Mouse (Mus musculus) limb, embryonic 13.5 days (tissue): ENCODE data around the gene 6030452D12Rik. TPM values are rescaled to one million over a fixed set of nuclear protein-coding genes. Genes with fewer than 3 reads are reported as not detected.

ENCODE experiments used
- ATAC-seq: fragments of 200-750 bp; cut with Nextera tagmentation; 2 replicates; pipeline ENCODE4 v1.8.0; 2017; ENCODE audit warnings: low read depth, moderate number of reproducible peaks, moderate TSS enrichment; ENCODE audit not compliant: low FRiP score
- H3K27ac ChIP-seq: fragments of 300-500 bp; sonication (generic); 2 replicates; pipeline ENCODE4 v1.5.1; 2015; ENCODE audit warnings: inconsistent platforms, mild to moderate bottlenecking, moderate library complexity
- H3K27me3 ChIP-seq: fragments of 300-500 bp; sonication (generic); 2 replicates; pipeline ENCODE4 v1.6.1; 2015; ENCODE audit warnings: mild to moderate bottlenecking, inconsistent platforms
- H3K36me3 ChIP-seq: fragments of 300-500 bp; sonication (generic); 2 replicates; pipeline ENCODE4 v1.6.1; 2015; ENCODE audit warnings: inconsistent platforms, mild to moderate bottlenecking, moderate library complexity
- H3K4me1 ChIP-seq: fragments of 300-500 bp; sonication (generic); 2 replicates; pipeline ENCODE4 v1.6.1; 2015; ENCODE audit warnings: inconsistent platforms
- H3K4me2 ChIP-seq: fragments of 300-500 bp; sonication (generic); replicated peaks from 2 replicates; pipeline ENCODE4 v1.6.1; 2015; ENCODE audit warnings: inconsistent platforms, mild to moderate bottlenecking, moderate library complexity
- H3K4me3 ChIP-seq: fragments of 300-500 bp; sonication (generic); 2 replicates; pipeline ENCODE4 v1.5.1; 2015; ENCODE audit warnings: moderate library complexity, mild to moderate bottlenecking, inconsistent platforms
- H3K9ac ChIP-seq: fragments of 300-500 bp; sonication (generic); 2 replicates; pipeline ENCODE4 v1.6.1; 2015; ENCODE audit warnings: mild to moderate bottlenecking, inconsistent platforms
- H3K9me3 ChIP-seq: fragments of 300-500 bp; sonication (generic); 2 replicates; pipeline ENCODE4 v1.6.1; 2016; ENCODE audit warnings: inconsistent platforms
- WGBS: fragments of 180-500 bp; shearing (Covaris S2); methylation state at CpG from one replicate; pipeline ENCODE4 v1.1.7; 2015; 5-methylcytosine and 5-hydroxymethylcytosine counted together
- polyA plus RNA-seq: library from polyadenylated mRNA; unstranded; fragments of >200 nt; fragmentation: Nextera tagmentation; extraction: Ambion mirVana; gene quantifications from 2 replicates; pipeline ENCODE4 v1.2.1, GENCODE M21; 2015

Gene 6030452D12Rik
- polyA plus RNA-seq, 1 experiment from 2014 or later: not detected

GRCm38 (mm10) chr8:106507761-106508331, 7.5 kb downstream of the 6030452D12Rik start:
- WGBS: under 1% methylated on average over 30 of the region's 30 CpGs
- peak; percentile 35; the same call in 1 of the 2 replicates for ATAC-seq
- Histone ChIP-seq H3K9me3 (no peaks in the 10 kb centered on the region), H3K36me3 (no peaks in the 10 kb centered on the region), H3K9ac (peak overlapping the region; percentile 56; the same call in 1 of the 2 replicates), H3K4me1 (peaks cover 55% of the 10 kb centered on the region), H3K27me3 (peaks cover 8% of the 10 kb centered on the region), H3K4me3 (peak overlapping the region; percentile 38), H3K27ac (peak overlapping the region; percentile 73; the same call in 1 of the 2 replicates), H3K4me2 (peak overlapping the region; percentile 73)

GRCm38 (mm10) chr8:106508456-106508855, 8.1 kb downstream of the 6030452D12Rik start:
- H3K4me1 ChIP-seq: peaks cover 61% of the 10 kb centered on the region

GRCm38 (mm10) chr8:106509079-106509780, 8.9 kb downstream of the 6030452D12Rik start:
- no peak overlapping the region for H3K27ac ChIP-seq
- no peak overlapping the region for H3K4me3 ChIP-seq
- peaks cover 69% of the 10 kb centered on the region for H3K4me1 ChIP-seq

More at GRCm38 (mm10) chr8:106508456-106508855, 8.1 kb downstream of the 6030452D12Rik start:
- Histone ChIP-seq H3K27me3 (peaks cover 8% of the 10 kb centered on the region), H3K9ac (no peak overlapping the region), H3K27ac (peak overlapping the region; percentile 73; the same call in 1 of the 2 replicates), H3K4me2 (peak overlapping the region; percentile 73), H3K36me3 (no peaks in the 10 kb centered on the region), H3K4me3 (peak overlapping the region; percentile 38; the same call in 1 of the 2 replicates), H3K9me3 (no peaks in the 10 kb centered on the region)
- ATAC-seq: no peak
- WGBS: 32% methylated on average over 3 of the region's 3 CpGs

GRCm38 (mm10) chr8:106510365-106510975, 10.1 kb downstream of the 6030452D12Rik start, which contains the start of gene Cdh3:
TSS of gene Cdh3 (plus strand) at chr8:106510891.
- Histone ChIP-seq H3K36me3 (0 out of 2 replicates have a peak, but pooled peaks cover 3% of the 10 kb centered on the region), H3K4me3 (peak within 1 kb of the TSS; percentile 64), H3K9ac (peak within 1 kb of the TSS; percentile 85), H3K27me3 (peaks cover 8% of the 10 kb centered on the region), H3K27ac (peak within 1 kb of the TSS; percentile 96), H3K9me3 (no peaks in the 10 kb centered on the region), H3K4me2 (peak within 1 kb of the TSS; percentile 83), H3K4me1 (peaks cover 75% of the 10 kb centered on the region)
- WGBS: under 1% methylated on average over 34 of the region's 34 CpGs
- peak; percentile 51; the same call in 1 of the 2 replicates for ATAC-seq

More at GRCm38 (mm10) chr8:106509079-106509780, 8.9 kb downstream of the 6030452D12Rik start:
- Histone ChIP-seq H3K36me3 (no peaks in the 10 kb centered on the region), H3K4me2 (no peak overlapping the region), H3K9me3 (no peaks in the 10 kb centered on the region), H3K27me3 (peaks cover 8% of the 10 kb centered on the region), H3K9ac (no peak overlapping the region)
- WGBS: 65% methylated on average over 8 of the region's 8 CpGs
- no peak for ATAC-seq

- peak overlapping the region; percentile 96 for H3K27ac ChIP-seq
- H3K4me1 ChIP-seq: peaks cover 75% of the 10 kb centered on the region
- peak overlapping the region; percentile 85 for H3K9ac ChIP-seq
- 0 out of 2 replicates have a peak, but pooled peaks cover 3% of the 10 kb centered on the region for H3K36me3 ChIP-seq
- ATAC-seq: peak; percentile 35
- peak overlapping the region; percentile 83 for H3K4me2 ChIP-seq
- peak overlapping the region; percentile 64 for H3K4me3 ChIP-seq
- WGBS: under 1% methylated on average over 22 of the region's 22 CpGs
- H3K9me3 ChIP-seq: no peaks in the 10 kb centered on the region
- peaks cover 8% of the 10 kb centered on the region for H3K27me3 ChIP-seq
Observed at GRCm38 (mm10) chr8:106511065-106511501, 10.8 kb downstream of the 6030452D12Rik start.

GRCm38 (mm10) chr8:106511531-106512041, 11.3 kb downstream of the 6030452D12Rik start:
- peaks cover 8% of the 10 kb centered on the region for H3K27me3 ChIP-seq
- H3K9me3 ChIP-seq: no peaks in the 10 kb centered on the region
- peaks cover 75% of the 10 kb centered on the region for H3K4me1 ChIP-seq
- ATAC-seq: peak; percentile 2; the same call in 1 of the 2 replicates
- peak overlapping the region; percentile 85 for H3K9ac ChIP-seq
- under 1% methylated on average over 29 of the region's 30 CpGs for whole genome bisulfite sequencing
- 0 out of 2 replicates have a peak, but pooled peaks cover 3% of the 10 kb centered on the region for H3K36me3 ChIP-seq
- peak overlapping the region; percentile 96 for H3K27ac ChIP-seq
- peak overlapping the region; percentile 64 for H3K4me3 ChIP-seq
- H3K4me2 ChIP-seq: peak overlapping the region; percentile 83

- peak; percentile 72 for ATAC-seq
- Histone ChIP-seq H3K9ac (peak overlapping the region; percentile 85; the same call in 1 of the 2 replicates), H3K4me2 (peak overlapping the region; percentile 83), H3K36me3 (peaks cover 7% of the 10 kb centered on the region; the same call in 1 of the 2 replicates), H3K9me3 (no peaks in the 10 kb centered on the region), H3K4me3 (peak overlapping the region; percentile 64), H3K27ac (peak overlapping the region; percentile 96), H3K27me3 (peaks cover 8% of the 10 kb centered on the region), H3K4me1 (peaks cover 72% of the 10 kb centered on the region)
- WGBS: 11% methylated on average over 7 of the region's 7 CpGs
Observed at GRCm38 (mm10) chr8:106512475-106513150, 12.3 kb downstream of the 6030452D12Rik start.

- H3K4me1 ChIP-seq: peaks cover 79% of the 10 kb centered on the region
- H3K4me2 ChIP-seq: 0 out of 2 replicates have a peak overlapping the region, but pooled peaks have one; percentile 11
- no peaks in the 10 kb centered on the region; the same call in 1 of the 2 replicates for H3K27me3 ChIP-seq
- WGBS: 27% methylated on average over 1 of the region's 1 CpGs
- no peak for ATAC-seq
- H3K36me3 ChIP-seq: peaks cover 18% of the 10 kb centered on the region
- H3K4me3 ChIP-seq: no peak overlapping the region
- no peak overlapping the region for H3K27ac ChIP-seq
- H3K9me3 ChIP-seq: no peaks in the 10 kb centered on the region
- no peak overlapping the region for H3K9ac ChIP-seq
Observed at GRCm38 (mm10) chr8:106515946-106516479, 15.7 kb downstream of the 6030452D12Rik start.

- Histone ChIP-seq H3K27ac (no peak overlapping the region), H3K27me3 (no peaks in the 10 kb centered on the region; the same call in 1 of the 2 replicates), H3K4me1 (peaks cover 82% of the 10 kb centered on the region), H3K4me3 (no peak overlapping the region), H3K9ac (no peak overlapping the region), H3K9me3 (no peaks in the 10 kb centered on the region), H3K36me3 (peaks cover 18% of the 10 kb centered on the region), H3K4me2 (0 out of 2 replicates have a peak overlapping the region, but pooled peaks have one; percentile 11)
- ATAC-seq: no peak
- 34% methylated on average over 2 of the region's 2 CpGs for WGBS
Observed at GRCm38 (mm10) chr8:106516581-106516980, 16.3 kb downstream of the 6030452D12Rik start.

- peaks cover 82% of the 10 kb centered on the region for H3K4me1 ChIP-seq
- ATAC-seq: no peak
Observed at GRCm38 (mm10) chr8:106518763-106519162, 18.4 kb downstream of the 6030452D12Rik start.

More at GRCm38 (mm10) chr8:106518763-106519162, 18.4 kb downstream of the 6030452D12Rik start:
- Histone ChIP-seq H3K9me3 (no peaks in the 10 kb centered on the region), H3K27ac (no peak overlapping the region), H3K9ac (no peak overlapping the region), H3K36me3 (peaks cover 26% of the 10 kb centered on the region), H3K27me3 (no peaks in the 10 kb centered on the region; the same call in 1 of the 2 replicates), H3K4me2 (no peak overlapping the region), H3K4me3 (no peak overlapping the region)
- WGBS: 7% methylated on average over 3 of the region's 3 CpGs
